Mouse (Mus musculus) myocyte (in vitro differentiated cells): ENCODE results near the gene Twist2. TPM values are rescaled to one million over a fixed set of nuclear protein-coding genes. Genes with fewer than 3 reads are reported as not detected.

ENCODE experiments used
- H3K27me3 ChIP-seq: one replicate; pipeline ENCODE4 v1.6.1; 2011; ENCODE audit not compliant: control insufficient read depth, insufficient read depth, insufficient read length
- H3K36me3 ChIP-seq: one replicate; pipeline ENCODE4 v1.6.1; 2011; ENCODE audit not compliant: control insufficient read depth, insufficient read depth
- H3K4me2 ChIP-seq: one replicate; pipeline ENCODE4 v1.6.1; 2011; ENCODE audit warnings: low read depth, control low read depth
- H3K4me3 ChIP-seq: one replicate; pipeline ENCODE4 v1.5.1; 2011; ENCODE audit warnings: mild to moderate bottlenecking, control low read depth, moderate library complexity
- H3K79me2 ChIP-seq: one replicate; pipeline ENCODE4 v1.6.1; 2011; ENCODE audit not compliant: control insufficient read depth, insufficient read depth
- H3ac ChIP-seq: one replicate; pipeline ENCODE4 v1.6.1; 2011; ENCODE audit not compliant: control insufficient read depth, insufficient read length
- CEBPB ChIP-seq: IDR thresholded peaks from 2 replicates; pipeline ENCODE4 v1.6.1; 2011; ENCODE audit warnings: mild to moderate bottlenecking, moderate library complexity; ENCODE audit not compliant: poor library complexity, insufficient read depth, severe bottlenecking
- E2F4 ChIP-seq: IDR thresholded peaks from one replicate; pipeline ENCODE4 v1.6.1; 2011; ENCODE audit warnings: mild to moderate bottlenecking, control low read depth, moderate library complexity; ENCODE audit not compliant: insufficient read depth
- MAX ChIP-seq: IDR thresholded peaks from one replicate; pipeline ENCODE4 v1.6.1; 2011; ENCODE audit warnings: low read depth, mild to moderate bottlenecking, control low read depth
- MYOD1 ChIP-seq, 3 experiments: IDR thresholded peaks; one replicate each; pipeline ENCODE4 v1.6.1; 2011; ENCODE audit warnings: control low read depth in 2 of 3, low read depth in 2 of 3, mild to moderate bottlenecking in 2 of 3, moderate library complexity in 1 of 3; ENCODE audit not compliant: insufficient read length in 2 of 3, control insufficient read depth in 1 of 3
- MYOG ChIP-seq, 3 experiments: IDR thresholded peaks; one replicate each; pipeline ENCODE4 v1.6.1; 2011; ENCODE audit warnings: control low read depth in 2 of 3, low read depth in 2 of 3, mild to moderate bottlenecking in 2 of 3; ENCODE audit not compliant: insufficient read length in 2 of 3, control insufficient read depth in 1 of 3, insufficient read depth in 1 of 3
- POLR2A ChIP-seq: IDR thresholded peaks from one replicate; pipeline ENCODE4 v1.6.1; 2011; ENCODE audit warnings: low read depth, mild to moderate bottlenecking, control low read depth, moderate library complexity; ENCODE audit not compliant: insufficient read length
- POLR2AphosphoS2 ChIP-seq: IDR thresholded peaks from one replicate; pipeline ENCODE4 v1.6.1; 2011; ENCODE audit warnings: low read depth, control low read depth; ENCODE audit not compliant: insufficient read length
- REST ChIP-seq: IDR thresholded peaks from one replicate; pipeline ENCODE4 v1.6.1; 2011; ENCODE audit warnings: mild to moderate bottlenecking, control low read depth, moderate library complexity; ENCODE audit not compliant: insufficient read depth, insufficient read length
- SRF ChIP-seq: IDR thresholded peaks from one replicate; pipeline ENCODE4 v1.6.1; 2011; ENCODE audit warnings: low read depth; ENCODE audit not compliant: control insufficient read depth, insufficient read length
- TCF12 ChIP-seq: IDR thresholded peaks from one replicate; pipeline ENCODE4 v1.6.1; 2011; ENCODE audit warnings: mild to moderate bottlenecking, control low read depth; ENCODE audit not compliant: poor library complexity, insufficient read depth, severe bottlenecking
- TCF3 ChIP-seq: IDR thresholded peaks from one replicate; pipeline ENCODE4 v1.6.1; 2011; ENCODE audit warnings: low read depth, control low read depth; ENCODE audit not compliant: insufficient read length
- USF1 ChIP-seq: IDR thresholded peaks from one replicate; pipeline ENCODE4 v1.6.1; 2011; ENCODE audit warnings: low read depth, mild to moderate bottlenecking, control low read depth, moderate library complexity
- polyA plus RNA-seq: library from polyadenylated mRNA; unstranded; fragments of >200 nt; fragmentation: generic; extraction: Trizol; gene quantifications from one replicate; pipeline ENCODE4 v1.2.1, GENCODE M21; 2012; ENCODE audit warnings: missing spikeins

Twist2 gene
- polyA plus RNA-seq, 1 experiment: 16.6 TPM

- H3K79me2 ChIP-seq: no peaks in the 10 kb centered on the region
- no peaks in the 10 kb centered on the region for H3K36me3 ChIP-seq
- H3K27me3 ChIP-seq: no peaks in the 10 kb centered on the region
- no peak overlapping the region for H3ac ChIP-seq
- no peak overlapping the region for H3K4me2 ChIP-seq
- TF ChIP-seq TCF3 (no peak), MYOG (IDR thresholded peaks at IDR 0.05; ENCODE audit: control insufficient read depth in 1 of 3, insufficient read depth in 1 of 3, insufficient read length in 2 of 3, low read depth in 2 of 3) (no peak), REST (no peak), MAX (no peak), USF1 (no peak), CEBPB (no peak), SRF (no peak), POLR2A (no peak), MYOD1 (IDR thresholded peaks at IDR 0.05; ENCODE audit: control insufficient read depth in 1 of 3, insufficient read length in 2 of 3, low read depth in 2 of 3) (no peak), TCF12 (no peak), E2F4 (no peak), POLR2AphosphoS2 (no peak)
- no peak overlapping the region for H3K4me3 ChIP-seq
Observed at GRCm38 (mm10) chr1:91839979-91840378, 38.7 kb downstream of the Twist2 start.

DNA sequence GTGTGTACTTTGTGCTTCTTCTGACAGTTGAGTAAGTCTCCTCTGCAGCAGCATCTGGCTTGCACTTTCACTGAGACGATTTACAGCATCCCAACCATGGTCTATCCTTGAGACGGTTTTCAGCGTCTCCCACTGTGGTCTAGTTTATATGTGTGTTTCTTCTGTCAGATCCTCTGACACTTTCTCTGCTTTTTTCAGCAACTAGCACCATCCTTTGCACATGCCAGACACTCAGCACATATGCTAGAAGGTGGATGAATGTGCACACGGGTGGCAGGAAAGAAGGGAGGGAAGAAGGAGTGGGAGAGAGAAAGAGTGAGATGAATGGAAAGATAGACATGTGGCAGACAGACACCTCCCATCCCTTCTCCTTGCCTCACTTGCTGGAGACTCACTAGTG is 43.0 kb downstream of the Twist2 start:
- TF ChIP-seq MYOG (IDR thresholded peaks at IDR 0.05; ENCODE audit: control insufficient read depth in 1 of 3, insufficient read depth in 1 of 3, insufficient read length in 2 of 3, low read depth in 2 of 3) (no peak), TCF12 (no peak), USF1 (no peak), TCF3 (no peak), MAX (no peak), POLR2A (no peak), E2F4 (no peak), MYOD1 (IDR thresholded peaks at IDR 0.05; ENCODE audit: control insufficient read depth in 1 of 3, insufficient read length in 2 of 3, low read depth in 2 of 3) (no peak), SRF (no peak), REST (no peak), POLR2AphosphoS2 (no peak), CEBPB (no peak)
- H3K4me3 ChIP-seq: no peak overlapping the region
- no peaks in the 10 kb centered on the region for H3K27me3 ChIP-seq
- no peaks in the 10 kb centered on the region for H3K79me2 ChIP-seq
- no peak overlapping the region for H3K4me2 ChIP-seq
- H3K36me3 ChIP-seq: no peaks in the 10 kb centered on the region
- no peak overlapping the region for H3ac ChIP-seq

DNA sequence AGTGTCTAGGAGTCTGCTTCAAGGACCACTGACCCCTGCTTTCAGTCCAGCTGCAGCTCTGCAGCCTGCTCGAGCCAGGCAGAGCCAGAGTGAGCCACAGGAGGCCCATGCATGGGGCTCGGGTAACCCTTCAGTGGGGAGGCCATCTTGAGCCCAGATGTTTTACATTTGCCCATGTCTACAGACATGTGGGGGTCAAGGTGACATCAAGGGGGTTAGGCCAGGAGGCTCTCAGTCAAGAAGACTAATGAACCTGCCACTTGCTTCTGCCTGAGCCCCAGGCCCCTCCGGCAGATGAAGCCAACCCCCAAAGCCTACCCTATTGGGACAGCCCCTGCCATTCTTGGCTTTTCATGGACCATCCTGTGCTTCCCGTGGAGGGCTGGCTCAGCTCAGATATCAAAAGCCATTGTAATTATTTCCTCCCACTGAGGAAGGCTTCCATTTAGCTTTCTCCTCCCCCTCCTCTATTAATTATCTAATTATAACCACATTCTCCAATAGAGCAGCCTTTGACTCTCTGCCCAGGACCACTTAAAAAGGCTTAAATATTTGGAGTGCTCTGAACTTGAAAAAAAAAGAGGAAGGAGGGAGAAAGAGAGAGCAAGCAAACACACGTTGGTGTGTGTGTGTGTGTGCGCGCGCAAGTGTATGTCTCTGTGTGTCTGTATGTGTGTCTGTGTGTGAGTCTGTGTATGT is 43.6 kb downstream of the Twist2 start:
- H3K4me2 ChIP-seq: no peak overlapping the region

DNA sequence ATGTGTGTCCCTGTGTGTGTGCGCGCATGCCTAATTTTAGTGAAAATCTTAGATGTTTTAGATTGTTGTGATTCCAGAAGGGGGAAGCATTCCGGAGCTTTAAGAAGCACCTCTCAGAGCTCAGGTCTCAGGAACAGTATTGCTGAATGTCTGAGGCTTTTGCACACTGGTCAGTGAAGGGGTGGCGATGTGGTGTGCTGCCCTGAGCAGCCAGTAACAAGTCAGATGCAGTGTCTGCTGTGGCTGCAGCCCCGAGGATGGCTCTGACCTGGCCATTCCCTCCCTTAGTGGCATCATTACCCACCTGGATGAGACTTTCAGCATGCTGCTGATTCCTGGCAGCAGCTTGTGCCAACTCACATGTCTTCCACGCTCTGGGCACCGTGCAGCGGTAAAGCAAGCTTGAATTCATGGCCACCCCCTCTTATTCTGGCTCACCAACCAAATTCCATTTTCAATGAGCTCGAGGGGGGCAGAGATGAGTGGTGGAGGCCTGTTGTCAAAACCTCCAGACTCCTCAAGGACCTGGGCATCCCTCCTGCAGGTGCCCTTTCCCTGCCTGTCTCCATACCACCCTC is 44.2 kb downstream of the Twist2 start:
- Histone ChIP-seq H3K4me3 (no peak overlapping the region), H3K36me3 (no peaks in the 10 kb centered on the region), H3K79me2 (no peaks in the 10 kb centered on the region), H3ac (no peak overlapping the region), H3K27me3 (no peaks in the 10 kb centered on the region), H3K4me2 (no peak overlapping the region)
- no peak for TF ChIP-seq POLR2AphosphoS2
- no peak for TF ChIP-seq MYOD1 (IDR thresholded peaks at IDR 0.05; ENCODE audit: control insufficient read depth in 1 of 3, insufficient read length in 2 of 3, low read depth in 2 of 3)
- no peak for TF ChIP-seq POLR2A
- no peak for TF ChIP-seq CEBPB

More for the DNA sequence above, 43.6 kb downstream of the Twist2 start:
- Histone ChIP-seq H3K27me3 (no peaks in the 10 kb centered on the region), H3ac (no peak overlapping the region), H3K36me3 (no peaks in the 10 kb centered on the region), H3K79me2 (no peaks in the 10 kb centered on the region), H3K4me3 (no peak overlapping the region)
- no peak for TF ChIP-seq E2F4
- no peak for TF ChIP-seq USF1
- TF ChIP-seq POLR2A: no peak
- TF ChIP-seq TCF3: no peak
- no peak for TF ChIP-seq SRF
- no peak for TF ChIP-seq MAX
- TF ChIP-seq MYOG (IDR thresholded peaks at IDR 0.05; ENCODE audit: control insufficient read depth in 1 of 3, insufficient read depth in 1 of 3, insufficient read length in 2 of 3, low read depth in 2 of 3): no peak
- no peak for TF ChIP-seq REST
- no peak for TF ChIP-seq POLR2AphosphoS2
- no peak for TF ChIP-seq TCF12
- no peak for TF ChIP-seq CEBPB
- no peak for TF ChIP-seq MYOD1 (IDR thresholded peaks at IDR 0.05; ENCODE audit: control insufficient read depth in 1 of 3, insufficient read length in 2 of 3, low read depth in 2 of 3)

DNA sequence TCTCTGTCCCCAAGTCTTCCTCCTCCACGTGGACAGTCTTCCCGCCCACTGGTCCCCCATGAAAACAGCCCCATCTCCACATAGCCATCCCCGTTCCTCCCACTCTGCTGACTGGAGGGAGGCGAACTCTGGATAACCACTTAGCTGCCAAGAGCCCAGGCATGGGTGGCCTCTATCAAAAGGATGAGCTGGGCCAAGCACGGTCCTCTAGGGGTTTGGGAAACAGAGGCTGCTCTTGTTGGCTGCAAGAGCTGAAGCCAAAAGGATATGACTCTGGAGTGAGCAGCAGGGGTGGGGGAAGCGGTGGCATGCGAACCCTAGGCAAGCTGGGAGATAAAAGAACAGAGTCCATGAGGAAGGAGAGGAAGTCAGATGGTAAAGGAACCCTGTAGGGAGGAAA is 50.0 kb downstream of the Twist2 start:
- TF ChIP-seq TCF3 (no peak), MYOG (IDR thresholded peaks at IDR 0.05; ENCODE audit: control insufficient read depth in 1 of 3, insufficient read depth in 1 of 3, insufficient read length in 2 of 3, low read depth in 2 of 3) (no peak), CEBPB (no peak), TCF12 (no peak), POLR2A (no peak), REST (no peak), MYOD1 (IDR thresholded peaks at IDR 0.05; ENCODE audit: control insufficient read depth in 1 of 3, insufficient read length in 2 of 3, low read depth in 2 of 3) (no peak), E2F4 (no peak), MAX (no peak), USF1 (no peak), POLR2AphosphoS2 (no peak), SRF (no peak)
- Histone ChIP-seq H3K4me3 (no peak overlapping the region), H3K27me3 (no peaks in the 10 kb centered on the region), H3K4me2 (no peak overlapping the region), H3K79me2 (no peaks in the 10 kb centered on the region), H3ac (no peak overlapping the region), H3K36me3 (no peaks in the 10 kb centered on the region)
